Mouse (Mus musculus) heart, postnatal 0 days (tissue): ENCODE data around the gene Cgnl1.

ENCODE experiments used
- CTCF ChIP-seq: IDR thresholded peaks from 2 replicates; pipeline ENCODE4 v1.5.1; 2016; ENCODE audit warnings: antibody characterized with exemption, control low read depth, low read depth
- EP300 ChIP-seq: IDR thresholded peaks from 2 replicates; pipeline ENCODE4 v1.6.1; 2016; ENCODE audit warnings: antibody characterized with exemption, low read depth

DNA sequence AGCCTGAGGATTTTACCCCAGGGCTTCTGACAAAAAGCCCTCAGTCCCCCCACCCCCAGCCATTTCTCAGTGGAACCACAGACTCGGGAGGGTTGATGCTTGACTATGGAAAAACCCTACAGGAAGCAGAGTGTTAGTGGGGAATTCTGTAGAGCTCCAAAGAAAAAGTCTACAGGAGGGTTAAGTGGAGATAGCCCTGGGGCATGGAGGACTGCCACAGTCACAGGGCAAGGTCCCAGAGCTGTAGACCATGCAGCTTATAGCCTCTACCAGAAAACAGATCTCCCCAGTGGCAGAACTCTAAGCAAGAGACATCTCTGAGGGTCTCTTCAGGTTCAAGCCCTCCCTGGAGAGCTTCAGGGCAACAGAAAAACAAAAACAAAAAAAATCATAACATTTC is 135.8 kb downstream of the Cgnl1 start:
- no peak for TF ChIP-seq CTCF
- TF ChIP-seq EP300 = no peak
